Mouse (Mus musculus) G1E (cell line): ENCODE measurements around the gene Rpl3l.

Source experiments
- CTCF ChIP-seq: IDR thresholded peaks from 2 replicates; pipeline ENCODE4 v1.5.1; 2012; ENCODE audit warnings: low read depth, low read length, inconsistent platforms, mixed read lengths
- GATA1 ChIP-seq: IDR thresholded peaks from 2 replicates; pipeline ENCODE4 v1.6.1; 2012; ENCODE audit warnings: borderline replicate concordance, low read length, inconsistent platforms, mixed read lengths
- TAL1 ChIP-seq: conservative IDR thresholded peaks from 2 replicates; pipeline ENCODE4 v1.6.1; 2012; ENCODE audit warnings: low read depth, low read length, inconsistent platforms, mixed read lengths

- TF ChIP-seq CTCF (no peak), GATA1 (no peak), TAL1 (no peak)
Observed at GRCm38 (mm10) chr17:24742307-24742706, 14.7 kb downstream of the Rpl3l start.
